Mouse (Mus musculus) monocyte, adult 5-6 weeks (primary cell): Measurements from ENCODE around the gene Rcn3. TPM values are rescaled to one million over a fixed set of nuclear protein-coding genes. Genes with fewer than 3 reads are reported as not detected.

ENCODE experiments used
- ATAC-seq: fragments of 153-309, 156-312 bp; replicated peaks from 2 replicates; pipeline ENCODE4 v1.8.0; 2017; ENCODE audit warnings: mild to moderate bottlenecking; ENCODE audit not compliant: low TSS enrichment, insufficient number of reproducible peaks, severe bottlenecking, poor library complexity, low FRiP score
- total RNA-seq: library from RNA; stranded (forward); fragments of 200-1000, 200-491, 200-594 nt; gene quantifications from 3 replicates; pipeline ENCODE4 v1.2.3, GENCODE M21; 2017

Rcn3 gene
- total RNA-seq, 1 experiment from 2014 or later: 20.1 TPM

- no peak for ATAC-seq
Observed at GRCm38 (mm10) chr7:45058607-45059571, 33.1 kb downstream of the Rcn3 start.

GRCm38 (mm10) chr7:45056972-45057348 lies 35.1 kb downstream of the Rcn3 start:
- no peak for ATAC-seq

DNA sequence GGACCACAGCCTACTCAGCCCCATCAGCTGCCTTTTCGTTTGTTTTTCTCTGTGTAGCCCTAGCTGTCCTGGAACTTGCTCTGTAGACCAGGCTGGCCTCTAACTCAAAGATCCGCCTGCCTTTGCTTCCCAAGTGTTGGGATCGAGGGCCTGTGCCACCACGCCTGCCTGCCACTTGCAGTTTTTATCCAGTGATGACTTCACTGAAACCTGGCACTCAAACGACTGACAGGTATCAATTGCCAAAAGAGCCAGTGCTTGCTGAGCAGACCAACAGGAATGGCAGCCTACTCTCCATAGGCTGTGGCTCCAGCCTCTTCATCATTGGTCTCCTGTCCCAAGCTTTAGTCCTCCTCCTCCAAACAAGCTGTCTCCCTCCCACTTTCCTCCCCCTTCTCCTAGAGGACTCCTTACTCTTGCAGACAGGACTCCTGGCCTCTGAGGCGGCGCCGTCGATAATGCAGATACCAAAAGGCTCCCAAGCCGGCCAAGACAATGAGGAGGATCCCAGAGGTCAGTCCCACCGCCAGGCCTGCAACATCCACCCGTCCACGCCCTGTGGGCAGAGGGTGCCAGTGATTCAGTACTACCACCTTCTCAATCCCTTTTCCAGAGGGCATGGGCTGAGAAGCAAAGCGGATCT lies 35.6 kb downstream of the Rcn3 start:
- no peak for ATAC-seq

GRCm38 (mm10) chr7:45053931-45054510 lies 38.0 kb downstream of the Rcn3 start:
- peak; percentile 92 for ATAC-seq

DNA sequence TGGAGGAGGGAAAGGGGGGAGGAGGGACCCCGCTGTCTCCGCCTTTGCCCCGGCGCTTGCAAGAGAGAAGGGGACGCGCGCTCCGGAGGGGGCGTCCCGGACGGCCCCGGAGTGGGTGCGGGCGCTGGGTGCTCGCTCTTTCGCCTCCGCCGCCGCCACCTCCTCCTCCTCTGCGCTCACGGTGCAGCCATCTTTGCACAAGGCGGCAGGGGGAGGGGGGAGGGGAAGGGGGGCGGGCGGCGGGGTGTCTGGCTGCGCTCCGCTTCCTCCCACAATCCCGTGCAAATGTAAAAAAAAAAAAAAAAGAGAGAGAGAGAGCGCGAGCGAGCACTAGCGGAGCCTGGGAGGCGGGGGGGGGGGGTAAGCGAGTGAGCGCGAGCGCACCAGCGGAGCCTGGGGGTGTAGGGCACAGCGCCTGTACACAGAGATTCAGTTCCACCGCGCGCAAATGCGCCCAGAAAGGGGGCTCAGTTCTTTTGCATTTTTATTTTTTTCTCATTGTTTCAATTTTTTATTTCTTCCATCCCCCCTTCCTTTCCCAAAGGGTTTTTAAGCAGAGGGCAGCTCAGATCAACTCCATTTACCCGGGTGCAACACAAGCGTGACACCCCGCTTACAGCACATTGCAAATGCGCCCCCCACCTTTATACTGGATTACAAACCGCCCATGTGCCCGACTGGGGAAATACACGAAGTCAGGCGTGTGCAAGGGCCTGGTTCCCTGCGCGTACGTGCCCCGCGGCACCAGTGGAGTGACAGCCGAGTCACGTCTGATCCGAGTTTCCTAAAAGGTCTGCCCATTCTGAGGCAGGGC lies 38.7 kb downstream of the Rcn3 start:
- peak; percentile 13; the same call in 1 of the 2 replicates for ATAC-seq

DNA sequence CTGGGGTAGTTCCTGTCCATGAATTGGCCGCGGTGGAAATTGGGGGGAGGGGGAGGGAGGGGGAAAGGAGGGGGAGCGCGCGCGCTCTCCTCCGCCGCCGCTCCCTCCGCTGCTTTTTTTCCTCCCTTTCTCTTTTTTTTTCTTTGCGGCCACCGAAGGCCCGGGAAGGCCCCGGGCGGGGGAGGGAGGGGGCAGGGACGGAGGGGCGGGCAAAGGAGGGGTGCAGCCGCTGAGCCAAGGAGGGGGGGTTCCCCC lies 39.2 kb downstream of the Rcn3 start, which contains the start of gene Prr12:
Gene Prr12, minus strand, starts transcription at position 20 of the 255 bp plus-strand sequence.
- ATAC-seq: no peak

- ATAC-seq: no peak
Observed at GRCm38 (mm10) chr7:45052181-45052861, 39.7 kb downstream of the Rcn3 start.

DNA sequence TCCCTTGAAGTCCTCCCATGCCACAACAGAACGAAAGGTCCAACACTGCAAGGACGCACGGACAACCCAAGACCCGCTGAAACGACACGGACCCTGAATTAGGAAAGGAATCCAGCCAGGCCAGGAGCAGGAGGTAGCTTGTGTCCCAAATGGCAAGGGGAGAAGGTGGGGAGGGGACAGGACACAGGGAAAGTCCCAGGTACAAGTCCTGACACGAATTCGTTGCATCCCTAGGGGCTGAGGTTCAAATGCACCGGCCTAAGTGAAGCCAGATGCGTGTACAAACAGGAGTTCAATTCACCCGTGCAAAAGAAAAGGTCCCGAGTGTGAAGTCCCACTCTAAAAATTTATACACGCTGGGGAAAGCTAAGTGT lies 40.4 kb downstream of the Rcn3 start:
- ATAC-seq: no peak

DNA sequence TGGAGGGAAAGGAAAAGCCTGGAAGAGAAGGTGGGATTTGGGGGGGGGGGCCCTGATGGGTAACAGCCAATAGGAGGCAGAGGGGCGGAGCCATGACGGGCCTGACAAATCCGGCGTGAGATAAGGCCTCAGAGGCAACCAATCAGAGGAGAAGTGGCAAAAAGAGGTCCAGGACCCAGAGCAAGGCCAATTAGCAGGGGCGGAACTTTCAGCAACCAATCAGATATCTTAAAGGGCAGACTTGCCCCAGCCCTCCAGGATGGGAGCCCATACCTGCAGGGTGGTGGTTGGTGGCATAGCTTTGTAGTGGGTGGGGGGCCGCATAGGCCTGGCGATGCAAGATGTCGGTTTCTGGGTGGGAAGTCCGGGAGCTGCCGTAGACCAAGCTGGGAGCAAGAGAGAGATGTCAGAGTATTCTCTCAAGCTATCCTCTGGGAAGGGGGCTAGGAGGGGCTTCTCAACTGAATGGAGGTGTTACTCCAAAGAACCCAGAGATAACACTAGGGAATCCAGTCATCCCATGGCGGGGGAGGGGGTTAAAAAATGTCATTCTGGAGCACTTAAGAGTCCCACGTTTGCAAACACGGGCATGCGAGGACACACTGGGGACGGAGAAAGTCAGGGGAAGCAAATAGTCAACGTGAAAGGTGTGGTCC lies 40.9 kb downstream of the Rcn3 start:
- ATAC-seq: no peak

- ATAC-seq: no peak
Observed at GRCm38 (mm10) chr7:45048923-45049657, 42.9 kb downstream of the Rcn3 start.

DNA sequence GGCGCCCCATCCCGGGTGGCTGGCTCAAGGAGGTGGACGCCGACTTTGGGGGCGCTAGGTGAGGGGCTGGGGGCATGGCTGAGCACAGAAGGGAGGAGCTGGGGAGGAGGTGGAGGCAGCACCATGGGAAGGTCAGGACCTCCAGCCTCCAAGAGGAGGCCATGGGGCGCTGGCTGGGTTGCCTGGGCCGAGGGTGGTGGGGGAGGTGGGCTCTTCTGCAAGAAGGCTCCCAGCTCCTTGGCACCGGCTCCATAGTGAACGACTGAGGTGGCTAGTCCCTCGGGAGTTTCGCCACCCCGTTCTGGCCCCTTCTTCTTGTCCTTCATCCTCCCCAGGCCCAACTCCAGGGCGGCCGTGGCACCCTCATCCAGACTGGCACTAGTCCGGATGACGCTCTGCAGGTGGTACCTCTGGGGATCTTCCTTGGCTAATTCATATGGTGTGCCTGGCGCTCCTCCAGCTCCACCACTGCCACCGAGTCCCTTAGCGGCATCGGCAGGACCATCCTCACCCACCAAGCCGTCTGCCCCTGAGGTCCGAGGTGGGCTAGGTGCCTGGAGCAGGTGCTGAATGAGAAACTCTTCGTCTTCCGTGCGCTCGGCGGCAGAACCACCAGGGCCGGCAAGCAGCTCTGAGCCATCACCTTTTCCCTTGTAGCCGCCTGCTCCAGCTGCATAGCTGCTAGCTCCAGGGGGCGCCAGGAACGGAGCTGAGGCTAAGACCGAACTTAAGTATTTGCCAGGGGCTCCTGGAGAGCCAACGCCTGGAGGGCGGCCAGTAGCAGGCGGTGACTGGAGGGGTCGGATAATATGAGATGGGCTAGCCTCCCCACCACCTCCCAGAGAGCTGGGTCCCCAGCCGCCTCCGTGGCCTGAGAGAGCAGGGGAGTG lies 43.8 kb downstream of the Rcn3 start:
- ATAC-seq: no peak

GRCm38 (mm10) chr7:45047491-45047890 lies 44.5 kb downstream of the Rcn3 start:
- ATAC-seq: no peak

DNA sequence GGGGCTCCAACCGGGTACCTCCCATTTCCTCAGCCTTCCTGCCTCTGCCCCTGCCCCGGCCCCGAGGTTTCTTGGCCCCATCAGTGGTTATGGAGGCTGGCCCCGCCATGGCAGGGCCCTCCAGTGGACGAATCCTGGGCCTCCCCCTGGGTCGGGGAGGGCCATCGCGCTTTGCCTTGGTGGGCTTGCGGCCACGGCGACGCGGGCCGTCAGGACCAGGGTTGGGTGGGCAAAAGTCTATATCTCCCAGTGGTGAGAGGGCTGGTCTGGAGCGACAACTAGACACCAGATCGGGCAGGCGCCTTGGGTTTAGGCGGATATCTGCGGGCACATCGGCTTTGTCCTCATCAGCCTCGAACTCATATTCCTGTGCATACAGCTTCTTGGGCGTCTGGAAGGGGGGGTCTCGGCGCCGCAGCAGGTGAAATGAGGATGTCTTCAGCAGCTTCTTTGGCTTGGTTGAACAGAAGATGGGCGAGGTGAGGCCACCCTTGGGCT lies 45.1 kb downstream of the Rcn3 start:
- ATAC-seq: no peak

DNA sequence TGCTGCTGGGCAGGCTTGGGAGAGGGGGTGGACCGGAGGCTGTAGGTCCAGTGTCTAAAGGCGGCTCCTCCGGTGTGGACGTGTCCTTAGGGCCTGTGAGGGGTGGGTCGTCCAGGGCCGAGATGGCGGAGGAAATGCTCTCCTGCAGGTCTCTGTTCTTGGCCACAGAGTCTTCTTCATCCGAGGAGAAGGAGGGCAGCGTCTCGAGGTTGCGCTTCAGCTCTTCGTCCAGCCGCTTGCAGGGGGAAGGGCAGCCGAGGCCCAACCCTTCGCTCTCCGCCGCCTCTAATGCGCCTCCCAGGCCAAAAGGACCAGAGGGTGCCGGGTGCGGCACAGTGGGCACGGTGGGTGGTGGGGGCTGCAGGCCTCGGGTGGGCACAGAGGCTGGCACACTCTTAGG lies 46.3 kb downstream of the Rcn3 start:
- no peak for ATAC-seq

GRCm38 (mm10) chr7:45043307-45043706 lies 48.7 kb downstream of the Rcn3 start:
- no peak for ATAC-seq

DNA sequence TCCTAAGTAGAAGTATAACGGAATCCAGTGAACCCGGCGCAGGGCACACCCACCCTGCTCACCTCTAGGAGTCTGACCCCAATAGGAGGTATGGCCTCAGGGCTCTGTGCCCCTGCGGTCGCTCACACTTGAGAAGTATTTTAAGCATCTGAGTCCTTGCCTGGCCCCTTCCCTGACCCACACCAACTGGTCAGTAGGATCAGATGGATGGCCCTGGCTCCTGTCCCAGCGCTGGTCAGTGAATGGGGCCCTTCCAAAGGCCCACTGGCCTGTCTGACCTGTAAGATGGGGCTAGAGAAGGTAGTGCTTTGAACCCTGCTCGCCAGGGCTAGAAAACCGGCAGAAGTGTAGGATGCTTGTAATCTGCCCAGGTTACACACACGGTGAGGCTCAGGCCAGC lies 51.2 kb downstream of the Rcn3 start:
- no peak for ATAC-seq
